Mouse (Mus musculus) cerebellum, adult (tissue): Measurements from ENCODE around the gene Usp4.

ENCODE experiments used
- ATAC-seq: cut with Nextera tagmentation; 2 replicates; pipeline ENCODE4 v1.9.2; 2017; ENCODE audit warnings: mild to moderate bottlenecking, moderate library complexity, mixed read lengths; ENCODE audit not compliant: insufficient number of reproducible peaks, low FRiP score, low TSS enrichment

Usp4 gene

DNA sequence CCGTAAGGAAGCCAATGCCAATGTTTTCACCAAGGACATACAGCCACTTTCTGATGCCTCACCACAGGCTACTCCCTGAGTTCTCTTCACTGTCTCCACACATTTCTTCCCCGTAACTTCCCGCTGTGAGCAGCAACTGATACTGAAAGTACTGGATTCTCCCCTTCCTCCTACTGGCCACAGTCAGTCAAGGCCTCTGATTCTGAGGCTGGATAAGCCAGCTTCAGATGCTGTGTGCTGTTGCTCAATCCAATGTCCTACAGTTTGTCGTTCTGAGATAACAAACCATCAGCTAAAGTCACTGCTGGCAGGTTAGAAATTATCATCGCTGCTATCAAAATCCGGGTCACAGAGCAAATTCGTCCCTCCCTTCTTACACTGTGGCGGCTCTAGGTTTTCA lies 56.8 kb downstream of the Usp4 start:
- ATAC-seq = no peak

DNA sequence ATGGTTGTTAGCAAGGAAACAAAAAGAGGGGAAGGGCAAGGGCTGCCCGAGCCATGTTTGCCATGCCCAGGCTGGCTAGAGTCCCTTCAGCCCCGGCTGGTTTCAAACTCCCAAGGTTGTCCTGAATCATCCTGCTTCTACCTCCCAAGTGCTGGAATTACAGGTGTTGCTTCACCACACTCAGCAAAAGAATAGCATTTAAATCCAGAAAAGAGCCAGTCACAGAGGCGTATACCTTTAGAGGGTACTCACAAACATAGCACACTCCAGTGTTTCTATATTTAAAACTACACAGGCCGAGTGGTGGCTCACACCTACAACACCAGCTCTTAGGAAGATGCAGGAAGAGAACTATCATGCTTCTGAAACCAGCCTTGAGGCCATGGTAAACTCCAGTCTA lies 61.9 kb downstream of the Usp4 start:
- ATAC-seq = no peak

DNA sequence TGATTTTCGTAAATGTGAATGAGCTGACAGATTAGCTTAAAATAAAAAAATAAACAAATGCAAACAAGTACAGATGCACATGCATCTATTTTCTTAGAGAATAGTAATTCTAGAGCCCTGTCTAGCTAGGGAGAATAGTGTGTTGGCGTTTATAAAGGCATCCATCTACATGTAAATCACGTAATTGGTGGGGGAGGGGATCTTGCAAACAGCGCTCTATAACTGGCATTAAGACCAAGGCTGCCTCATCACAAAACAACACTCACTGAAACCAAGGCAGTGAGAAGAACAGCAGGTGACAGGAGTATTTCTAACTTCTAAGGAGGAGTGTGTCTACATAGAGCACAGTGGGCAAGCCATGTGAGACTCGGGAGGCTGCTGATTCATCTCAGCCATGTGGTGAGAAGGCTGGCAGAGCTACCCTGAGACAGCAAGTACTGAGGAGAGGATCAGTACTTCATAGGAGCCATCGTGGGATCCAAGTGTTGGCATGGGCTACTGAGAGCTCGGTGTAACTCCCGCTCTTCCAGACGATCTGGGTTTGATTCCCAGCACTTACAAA lies 63.8 kb downstream of the Usp4 start:
- ATAC-seq = no peak

- ATAC-seq = no peak
Measured at GRCm38 (mm10) chr9:108412221-108412620, 64.6 kb downstream of the Usp4 start.

DNA sequence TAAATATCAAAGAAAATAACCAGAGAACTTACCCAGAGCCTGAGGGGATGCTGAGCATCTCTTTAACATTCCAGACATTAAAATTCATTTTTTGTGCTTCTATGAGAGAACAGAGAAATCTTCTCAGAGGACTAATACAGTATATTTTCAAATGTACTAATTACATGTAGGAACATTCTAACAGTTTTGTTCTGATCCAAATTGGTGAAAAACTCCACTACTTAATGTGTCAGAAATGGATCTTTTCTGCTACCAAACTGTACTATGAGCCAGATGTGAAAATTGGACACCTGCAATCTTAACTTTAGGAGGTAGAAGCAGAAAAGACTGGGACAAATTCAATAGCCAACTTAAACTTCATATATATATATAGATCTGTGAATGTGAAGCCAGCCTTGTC lies 80.7 kb downstream of the Usp4 start, which contains the start of gene Ccdc36:
Gene Ccdc36, minus strand, starts transcription at position 101 of the 400 bp plus-strand sequence.
- no peak for ATAC-seq

GRCm38 (mm10) chr9:108431431-108432067 lies 83.9 kb downstream of the Usp4 start:
- no peak for ATAC-seq

DNA sequence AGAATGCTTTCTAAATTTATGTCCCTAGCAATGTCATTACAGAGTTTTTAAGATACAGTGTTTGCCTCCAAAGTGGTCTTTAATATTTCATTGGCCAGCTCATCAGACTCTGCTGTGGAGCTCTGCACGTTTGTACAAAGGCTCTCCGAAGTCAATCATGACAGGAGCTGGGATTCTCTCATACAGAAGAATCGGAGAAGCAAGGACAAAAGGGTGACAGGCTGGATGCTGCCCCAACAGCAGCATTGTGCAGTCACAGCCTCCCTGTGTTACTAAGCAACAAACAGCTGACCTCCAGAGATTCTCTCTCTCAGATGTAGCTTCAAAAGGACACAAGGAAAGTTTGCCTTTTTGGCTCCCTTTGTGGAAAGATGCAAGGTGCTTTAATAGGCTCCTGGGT lies 88.5 kb downstream of the Usp4 start, which contains the start of gene BC048562:
Gene BC048562, plus strand, starts transcription at position 301 of the 400 bp plus-strand sequence.
- ATAC-seq = no peak

DNA sequence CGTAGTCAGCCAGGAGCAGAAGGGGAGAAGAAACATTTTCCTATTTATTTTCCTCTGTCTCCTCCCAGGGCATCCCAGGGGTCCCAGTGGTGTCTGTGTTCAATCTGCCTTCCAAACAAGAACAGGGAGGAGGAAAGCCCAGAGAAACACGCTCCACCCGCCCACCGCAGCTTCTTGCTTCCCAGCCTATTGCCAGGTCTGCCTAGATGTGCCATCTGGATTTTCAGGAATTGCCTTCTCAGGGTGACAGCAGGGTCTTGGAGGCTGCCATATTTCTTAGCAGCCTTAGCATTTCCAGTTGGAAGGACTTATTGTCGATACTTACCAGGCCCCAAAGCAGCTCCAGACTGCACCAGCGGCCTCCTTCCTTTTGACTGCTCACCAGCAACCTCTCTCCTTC lies 91.5 kb downstream of the Usp4 start:
- no peak for ATAC-seq

- ATAC-seq = no peak
Measured at GRCm38 (mm10) chr9:108440485-108440884, 92.8 kb downstream of the Usp4 start.

GRCm38 (mm10) chr9:108441236-108441919 lies 93.7 kb downstream of the Usp4 start:
- ATAC-seq = no peak
